Mouse (Mus musculus): ENCODE measurements around the gene Anapc2. TPM values are rescaled to one million over a fixed set of nuclear protein-coding genes. Genes with fewer than 3 reads are reported as not detected.
A peak's percentile ranks its signal among the peaks of the same experiment; 100 is the strongest.

Anapc2 gene
- polyA plus RNA-seq, 1 experiment from 2014 or later: 110 TPM

GRCm38 (mm10) chr2:25228995-25229530 lies 43.2 kb upstream of the Anapc2 start:
- no peaks in the 10 kb centered on the region for H3K4me1 ChIP-seq (ENCODE audit: control insufficient read depth, insufficient read depth, low read length)
- no peaks in the 10 kb centered on the region for H3K36me3 ChIP-seq (ENCODE audit: control insufficient read depth, insufficient read depth, low read length)
- H3K4me3 ChIP-seq (ENCODE audit: low read depth, low read length): no peak overlapping the region
- no peaks in the 10 kb centered on the region for H3K27me3 ChIP-seq (ENCODE audit: control insufficient read depth, insufficient read depth, low read length)
- ATAC-seq (ENCODE audit: low read depth): no peak
- peak overlapping the region; percentile 31; the same call in 1 of the 2 replicates for H3K4me2 ChIP-seq (ENCODE audit: low read depth, low read length)
- no peak overlapping the region for H3K27ac ChIP-seq (ENCODE audit: low read depth, low read length)
- no peak overlapping the region for H3K9ac ChIP-seq (replicated peaks; ENCODE audit: low read depth, low read length)
- no peaks in the 10 kb centered on the region for H3K9me3 ChIP-seq (ENCODE audit: control insufficient read depth, low read length)
- WGBS: 71% methylated on average over 6 of the region's 6 CpGs

- H3K27ac ChIP-seq (ENCODE audit: low read depth, low read length): no peak overlapping the region
- H3K9me3 ChIP-seq (ENCODE audit: control insufficient read depth, low read length): no peaks in the 10 kb centered on the region
- no peaks in the 10 kb centered on the region for H3K27me3 ChIP-seq (ENCODE audit: control insufficient read depth, insufficient read depth, low read length)
- 87% methylated on average over 5 of the region's 5 CpGs for WGBS
- no peak for ATAC-seq (ENCODE audit: low read depth)
- no peak overlapping the region for H3K4me2 ChIP-seq (ENCODE audit: low read depth, low read length)
- H3K9ac ChIP-seq (replicated peaks; ENCODE audit: low read depth, low read length): no peak overlapping the region
- H3K4me1 ChIP-seq (ENCODE audit: control insufficient read depth, insufficient read depth, low read length): no peaks in the 10 kb centered on the region
- H3K36me3 ChIP-seq (ENCODE audit: control insufficient read depth, insufficient read depth, low read length): no peaks in the 10 kb centered on the region
- no peak overlapping the region for H3K4me3 ChIP-seq (ENCODE audit: low read depth, low read length)
Measured at GRCm38 (mm10) chr2:25229582-25229981, 42.7 kb upstream of the Anapc2 start.

DNA sequence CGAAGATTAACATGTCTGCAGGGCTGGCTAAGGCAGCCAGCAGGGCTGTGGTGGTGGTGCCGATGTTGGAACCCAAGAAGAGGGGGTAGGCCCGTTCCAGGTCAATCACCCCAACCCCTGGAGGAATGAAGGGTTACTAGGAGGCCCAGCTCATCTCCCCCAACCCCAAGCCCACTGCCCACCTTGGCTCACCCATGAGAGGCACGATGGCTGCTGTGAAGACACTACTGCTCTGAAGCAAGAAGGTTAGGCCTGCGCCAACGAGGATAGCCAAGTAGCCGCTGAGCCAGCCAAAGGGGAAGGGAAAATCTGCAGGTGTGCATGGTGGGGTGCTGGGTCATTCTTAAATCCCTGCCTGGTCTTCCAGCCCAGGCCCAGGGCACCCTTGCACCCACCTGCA lies 41.7 kb upstream of the Anapc2 start:
- H3K9me3 ChIP-seq (ENCODE audit: control insufficient read depth, low read length): no peaks in the 10 kb centered on the region
- H3K27me3 ChIP-seq (ENCODE audit: control insufficient read depth, insufficient read depth, low read length): no peaks in the 10 kb centered on the region
- WGBS: 84% methylated on average over 7 of the region's 7 CpGs
- no peak overlapping the region for H3K9ac ChIP-seq (replicated peaks; ENCODE audit: low read depth, low read length)
- no peaks in the 10 kb centered on the region for H3K4me1 ChIP-seq (ENCODE audit: control insufficient read depth, insufficient read depth, low read length)
- H3K36me3 ChIP-seq (ENCODE audit: control insufficient read depth, insufficient read depth, low read length): no peaks in the 10 kb centered on the region
- H3K27ac ChIP-seq (ENCODE audit: low read depth, low read length): no peak overlapping the region
- H3K4me2 ChIP-seq (ENCODE audit: low read depth, low read length): no peak overlapping the region
- H3K4me3 ChIP-seq (ENCODE audit: low read depth, low read length): no peak overlapping the region
- ATAC-seq (ENCODE audit: low read depth): no peak

DNA sequence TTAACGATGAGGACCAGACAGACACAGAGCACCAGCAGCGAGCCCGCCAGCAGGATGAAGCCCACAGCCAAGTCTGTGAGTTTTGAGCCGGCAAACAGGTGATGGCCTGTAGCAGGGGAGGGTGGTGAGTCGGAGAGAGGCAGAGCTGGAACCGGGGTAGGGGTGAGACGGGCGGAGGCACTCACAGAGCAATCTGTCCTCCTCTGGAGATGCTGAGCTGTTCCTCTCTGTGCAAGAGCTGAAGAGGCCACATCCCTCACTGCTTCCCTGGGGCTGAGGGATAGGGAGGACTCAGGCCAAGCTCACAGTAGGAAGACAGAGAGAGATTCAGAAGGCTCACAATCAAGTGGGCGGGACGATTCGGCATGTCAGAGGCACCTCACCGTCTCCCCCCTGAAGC lies 41.2 kb upstream of the Anapc2 start:
- no peak overlapping the region for H3K9ac ChIP-seq (replicated peaks; ENCODE audit: low read depth, low read length)
- H3K4me2 ChIP-seq (ENCODE audit: low read depth, low read length): no peak overlapping the region
- WGBS: 63% methylated on average over 12 of the region's 12 CpGs
- H3K4me1 ChIP-seq (ENCODE audit: control insufficient read depth, insufficient read depth, low read length): no peaks in the 10 kb centered on the region
- no peaks in the 10 kb centered on the region for H3K27me3 ChIP-seq (ENCODE audit: control insufficient read depth, insufficient read depth, low read length)
- H3K27ac ChIP-seq (ENCODE audit: low read depth, low read length): no peak overlapping the region
- no peak for ATAC-seq (ENCODE audit: low read depth)
- no peak overlapping the region for H3K4me3 ChIP-seq (ENCODE audit: low read depth, low read length)
- H3K36me3 ChIP-seq (ENCODE audit: control insufficient read depth, insufficient read depth, low read length): no peaks in the 10 kb centered on the region
- no peaks in the 10 kb centered on the region for H3K9me3 ChIP-seq (ENCODE audit: control insufficient read depth, low read length)

DNA sequence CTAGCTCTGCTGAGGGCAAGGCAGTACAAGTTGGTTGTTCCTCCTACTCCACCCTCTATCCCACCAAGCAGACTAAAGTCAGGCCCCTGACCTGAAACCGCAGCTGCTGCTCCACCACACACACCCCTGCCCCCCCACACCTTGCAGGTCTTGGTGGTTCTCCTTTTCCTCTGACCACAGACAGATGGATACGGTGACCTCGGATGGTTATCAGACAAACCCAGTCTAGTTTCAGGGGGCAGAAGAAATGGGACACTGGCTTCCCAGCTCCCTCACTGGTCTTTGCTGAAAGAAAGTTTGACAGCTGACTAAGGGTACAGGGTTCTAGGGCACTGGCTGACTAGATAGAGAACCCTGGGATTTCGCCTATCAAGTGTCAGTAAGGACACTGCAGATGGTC lies 38.9 kb upstream of the Anapc2 start:
- 85% methylated on average over 4 of the region's 4 CpGs for WGBS
- Histone ChIP-seq H3K4me1 (ENCODE audit: control insufficient read depth, insufficient read depth, low read length) (no peaks in the 10 kb centered on the region), H3K27me3 (ENCODE audit: control insufficient read depth, insufficient read depth, low read length) (no peaks in the 10 kb centered on the region), H3K27ac (ENCODE audit: low read depth, low read length) (no peak overlapping the region), H3K36me3 (ENCODE audit: control insufficient read depth, insufficient read depth, low read length) (no peaks in the 10 kb centered on the region), H3K9ac (replicated peaks; ENCODE audit: low read depth, low read length) (no peak overlapping the region), H3K4me3 (ENCODE audit: low read depth, low read length) (no peak overlapping the region), H3K4me2 (ENCODE audit: low read depth, low read length) (no peak overlapping the region), H3K9me3 (ENCODE audit: control insufficient read depth, low read length) (no peaks in the 10 kb centered on the region)
- no peak for ATAC-seq (ENCODE audit: low read depth)

DNA sequence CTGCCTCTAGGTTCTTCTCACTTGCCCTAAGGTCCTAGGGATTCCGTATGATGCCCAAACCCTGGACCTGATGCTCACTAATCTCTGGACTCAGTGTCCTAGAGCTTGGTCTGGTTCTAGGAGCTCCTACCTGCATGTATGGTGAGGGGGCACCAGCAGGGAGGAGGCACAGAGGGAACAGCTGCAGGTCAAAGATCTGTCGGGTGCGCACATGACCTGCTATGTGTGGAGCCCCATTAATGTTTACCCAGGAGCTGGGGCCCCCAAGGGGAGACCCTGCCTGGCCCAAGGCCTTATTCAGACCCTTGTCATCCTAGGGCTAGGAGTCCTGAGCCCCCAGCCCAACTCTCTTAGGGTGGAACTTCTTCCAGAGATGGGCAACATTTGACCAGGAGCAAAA lies 38.2 kb upstream of the Anapc2 start, which contains the start of gene Slc34a3:
Gene Slc34a3 (minus strand): TSS at position 315 of the 400 bp plus-strand sequence.
- WGBS: 87% methylated on average over 3 of the region's 3 CpGs
- no peak within 1 kb of the TSS for H3K4me2 ChIP-seq (ENCODE audit: low read depth, low read length)
- ATAC-seq (ENCODE audit: low read depth): no peak
- H3K9me3 ChIP-seq (ENCODE audit: control insufficient read depth, low read length): no peaks in the 10 kb centered on the region
- no peaks in the 10 kb centered on the region for H3K4me1 ChIP-seq (ENCODE audit: control insufficient read depth, insufficient read depth, low read length)
- H3K36me3 ChIP-seq (ENCODE audit: control insufficient read depth, insufficient read depth, low read length): no peaks in the 10 kb centered on the region
- no peaks in the 10 kb centered on the region for H3K27me3 ChIP-seq (ENCODE audit: control insufficient read depth, insufficient read depth, low read length)
- H3K9ac ChIP-seq (replicated peaks; ENCODE audit: low read depth, low read length): no peak within 1 kb of the TSS
- no peak within 1 kb of the TSS for H3K27ac ChIP-seq (ENCODE audit: low read depth, low read length)
- H3K4me3 ChIP-seq (ENCODE audit: low read depth, low read length): no peak within 1 kb of the TSS

DNA sequence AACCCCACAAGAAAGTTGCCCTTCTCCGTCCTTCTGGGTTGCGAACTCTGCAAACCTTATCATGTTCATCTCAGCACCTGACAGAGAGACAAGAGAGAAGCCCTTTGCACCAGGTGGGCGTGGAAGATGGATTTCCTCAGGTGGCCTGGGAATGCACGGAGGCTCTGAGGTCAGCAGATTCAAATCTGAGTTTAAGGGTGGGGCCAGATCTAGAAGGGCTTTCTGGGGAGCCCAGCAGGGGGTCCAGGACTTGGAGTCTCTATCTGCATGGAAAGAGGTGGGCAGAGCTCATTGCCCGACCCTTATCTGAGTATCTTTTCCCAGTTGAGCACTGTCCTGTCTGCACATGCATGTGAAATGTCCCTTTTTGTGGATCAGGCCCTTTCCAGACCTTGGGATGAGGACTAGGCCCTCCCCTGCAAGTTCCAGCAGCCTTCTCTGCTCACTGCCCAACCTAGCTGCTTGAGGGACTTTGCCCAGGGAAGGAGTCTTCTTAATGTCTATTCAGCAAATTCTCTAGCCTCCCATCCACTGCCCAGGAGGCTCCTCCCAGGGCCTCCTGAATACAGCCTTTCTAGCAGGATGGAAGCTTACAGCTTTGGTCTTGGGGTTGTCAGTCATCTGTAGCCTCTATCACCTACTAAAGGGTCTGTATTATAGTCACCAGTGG lies 37.6 kb upstream of the Anapc2 start:
- no peaks in the 10 kb centered on the region for H3K27me3 ChIP-seq (ENCODE audit: control insufficient read depth, insufficient read depth, low read length)
- no peaks in the 10 kb centered on the region for H3K9me3 ChIP-seq (ENCODE audit: control insufficient read depth, low read length)
- ATAC-seq (ENCODE audit: low read depth): no peak
- H3K27ac ChIP-seq (ENCODE audit: low read depth, low read length): no peak overlapping the region
- H3K36me3 ChIP-seq (ENCODE audit: control insufficient read depth, insufficient read depth, low read length): no peaks in the 10 kb centered on the region
- H3K9ac ChIP-seq (replicated peaks; ENCODE audit: low read depth, low read length): no peak overlapping the region
- H3K4me2 ChIP-seq (ENCODE audit: low read depth, low read length): no peak overlapping the region
- 69% methylated on average over 5 of the region's 5 CpGs for WGBS
- H3K4me1 ChIP-seq (ENCODE audit: control insufficient read depth, insufficient read depth, low read length): no peaks in the 10 kb centered on the region
- no peak overlapping the region for H3K4me3 ChIP-seq (ENCODE audit: low read depth, low read length)

GRCm38 (mm10) chr2:25236614-25237013 lies 35.7 kb upstream of the Anapc2 start, which contains the start of gene Rnf224:
TSS of gene Rnf224 (minus strand) at chr2:25236787.
- peaks cover 4% of the 10 kb centered on the region; the same call in 1 of the 2 replicates for H3K4me1 ChIP-seq (ENCODE audit: control insufficient read depth, insufficient read depth, low read length)
- no peak within 1 kb of the TSS for H3K4me3 ChIP-seq (ENCODE audit: low read depth, low read length)
- no peak within 1 kb of the TSS for H3K4me2 ChIP-seq (ENCODE audit: low read depth, low read length)
- H3K27me3 ChIP-seq (ENCODE audit: control insufficient read depth, insufficient read depth, low read length): no peaks in the 10 kb centered on the region
- H3K9me3 ChIP-seq (ENCODE audit: control insufficient read depth, low read length): no peaks in the 10 kb centered on the region
- 40% methylated on average over 8 of the region's 8 CpGs for WGBS
- no peaks in the 10 kb centered on the region for H3K36me3 ChIP-seq (ENCODE audit: control insufficient read depth, insufficient read depth, low read length)
- no peak within 1 kb of the TSS for H3K9ac ChIP-seq (replicated peaks; ENCODE audit: low read depth, low read length)
- no peak within 1 kb of the TSS for H3K27ac ChIP-seq (ENCODE audit: low read depth, low read length)
- no peak for ATAC-seq (ENCODE audit: low read depth)

DNA sequence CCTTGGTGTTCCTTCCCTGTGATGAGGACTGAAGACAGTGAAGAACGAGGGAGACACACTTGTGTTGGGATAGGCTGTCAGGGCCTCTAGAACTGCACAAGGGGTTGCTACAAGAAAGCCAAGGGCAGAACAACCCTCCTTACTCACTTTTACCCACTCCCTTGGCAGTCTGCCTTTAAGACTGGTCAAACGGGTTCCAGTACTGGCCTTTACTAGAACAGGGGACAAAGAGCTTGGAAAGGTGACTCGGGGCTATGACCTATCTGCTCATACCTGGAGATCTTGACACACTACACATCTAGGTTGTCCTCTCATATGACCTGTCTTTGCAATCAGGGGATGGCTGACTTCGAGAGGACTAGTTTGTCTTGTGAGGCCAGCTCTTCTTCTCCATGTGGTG lies 34.8 kb upstream of the Anapc2 start:
- Histone ChIP-seq H3K4me2 (ENCODE audit: low read depth, low read length) (no peak overlapping the region), H3K9ac (replicated peaks; ENCODE audit: low read depth, low read length) (no peak overlapping the region), H3K27me3 (ENCODE audit: control insufficient read depth, insufficient read depth, low read length) (no peaks in the 10 kb centered on the region), H3K4me3 (ENCODE audit: low read depth, low read length) (no peak overlapping the region), H3K36me3 (ENCODE audit: control insufficient read depth, insufficient read depth, low read length) (no peaks in the 10 kb centered on the region), H3K4me1 (ENCODE audit: control insufficient read depth, insufficient read depth, low read length) (peaks cover 5% of the 10 kb centered on the region; the same call in 1 of the 2 replicates), H3K9me3 (ENCODE audit: control insufficient read depth, low read length) (no peaks in the 10 kb centered on the region), H3K27ac (ENCODE audit: low read depth, low read length) (no peak overlapping the region)
- ATAC-seq (ENCODE audit: low read depth): no peak
- 76% methylated on average over 4 of the region's 4 CpGs for WGBS

Measured in neural tube, embryonic 14.5 days (tissue).